Mouse (Mus musculus): ENCODE measurements around the gene Gper1.

GRCm38 (mm10) chr5:139415001-139415400, 8.0 kb upstream of the Gper1 start:
- TF ChIP-seq POLR2A (IDR thresholded peaks at IDR 0.05; ENCODE audit: control insufficient read depth, extremely low read depth, insufficient read depth, low read length, poor library complexity) (no peak), CTCF (IDR thresholded peaks at IDR 0.05; ENCODE audit: borderline replicate concordance, control insufficient read depth, extremely low read depth, insufficient read depth, low read length, poor library complexity) (no peak)
